Mouse (Mus musculus): ENCODE results near the gene Tom1l2.

- TF ChIP-seq CTCF (IDR thresholded peaks at IDR 0.05; ENCODE audit: extremely low read depth, insufficient read depth, low read length) = no peak
- TF ChIP-seq POLR2A (IDR thresholded peaks at IDR 0.05; ENCODE audit: extremely low read depth, insufficient read depth, low read length) = no peak
Measured at GRCm38 (mm10) chr11:60294630-60295313, 57.9 kb downstream of the Tom1l2 start.
